9 mouse cellular contexts compared by ENCODE assay signal in the genomic region with DNA sequence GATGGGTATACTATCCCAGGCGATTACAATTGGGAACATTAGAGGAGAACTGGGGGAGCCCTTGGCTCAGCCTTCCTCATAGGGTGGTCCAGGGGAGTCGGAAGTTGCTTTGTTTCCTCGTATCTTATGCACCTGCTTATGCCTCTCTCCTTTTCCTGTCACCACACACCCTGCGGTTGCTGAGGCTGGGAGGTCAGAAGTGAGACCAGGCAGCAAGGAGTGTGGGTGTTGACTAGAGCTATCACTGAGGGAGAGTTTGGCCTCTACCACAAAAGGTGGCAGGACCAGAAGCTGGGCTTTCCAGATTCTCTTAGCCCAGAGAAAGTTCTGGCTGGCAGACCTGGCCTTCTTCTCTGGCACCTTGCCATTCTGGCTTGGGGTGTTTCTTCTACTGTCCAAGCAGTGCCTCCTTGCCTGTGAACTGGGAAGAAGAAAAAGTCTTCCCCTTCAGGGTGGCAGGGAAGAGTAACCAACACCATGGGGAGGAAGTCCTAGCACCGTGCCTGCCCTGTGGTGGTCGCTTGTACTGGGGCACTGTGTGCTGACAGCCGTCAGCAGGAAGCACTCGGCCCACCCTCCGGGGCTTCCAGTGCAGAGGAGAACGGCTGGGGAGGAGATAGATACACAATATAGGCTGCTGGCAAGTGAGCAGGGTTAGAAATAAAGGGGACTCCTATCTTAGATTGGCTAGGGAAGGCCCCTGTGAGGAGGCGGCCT. TPM values are rescaled to one million over a fixed set of nuclear protein-coding genes. Genes with fewer than 3 reads are reported as not detected.
DNase-seq lines count a peak whose midpoint lies in the region; ATAC-seq and TF ChIP-seq lines count a peak whose summit lies in the region.
"Had no signal": no experiment of that assay in that cellular context is flagged by ENCODE, and none has a peak within 500 bp of the region (broad histone marks: within the 10 kb centered on the region; RNA-seq: fewer than 3 reads in every experiment).

No protein-coding gene starts in this region.

- H3K9ac ChIP-seq in kidney, embryonic 14.5 days (ENCODE audit: low read depth, low read length) = no peak overlapping the region
- no peak overlapping the region for H3K9ac ChIP-seq in ES-Bruce4 (ENCODE audit: low read depth, poor library complexity, severe bottlenecking)

- no peak for TF ChIP-seq EP300 in ES-Bruce4 (IDR thresholded peaks at IDR 0.05; ENCODE audit: insufficient read depth, low read depth, low read length)

- TF ChIP-seq CTCF in kidney, adult 2 months (conservative IDR thresholded peaks at IDR 0.05; ENCODE audit: insufficient read depth, insufficient read length, low read depth, low read length) = no peak
- no peak for TF ChIP-seq CTCF in ES-Bruce4 (IDR thresholded peaks at IDR 0.05; ENCODE audit: low read depth, low read length)

- peak; percentile 75 for DNase-seq in kidney, adult 2 months
- peak; percentile 43 for DNase-seq in T-cell, adult 2 months (ENCODE audit: low spot score)
- DNase-seq in gastrocnemius, postnatal 14 days = peak; percentile 52
- DNase-seq in embryo, embryonic 9.5 days (ENCODE audit: extremely low spot score) = no peak
- no peak for DNase-seq in midbrain, embryonic 10.5 days (ENCODE audit: low spot score)
- DNase-seq: right cerebral cortex, adult 18-20 months had no signal

- no peak overlapping the region for H3K4me3 ChIP-seq in kidney, adult 2 months (ENCODE audit: insufficient read depth, low read depth, low read length)
- H3K4me3 ChIP-seq in kidney, embryonic 14.5 days (ENCODE audit: low read length) = no peak overlapping the region
- no peak overlapping the region for H3K4me3 ChIP-seq in ES-Bruce4 (ENCODE audit: low read depth, low read length)
- H3K4me3 ChIP-seq in midbrain, embryonic 10.5 days = no peak overlapping the region

- intact Hi-C loops in gastrocnemius, postnatal 14 days (cut with DNase I; ENCODE audit: low total_unique reads) = no loop called here

- H3K27ac ChIP-seq in kidney, adult 2 months (ENCODE audit: insufficient read depth, low read depth, low read length) = no peak overlapping the region
- H3K27ac ChIP-seq in kidney, embryonic 14.5 days (ENCODE audit: low read depth, low read length) = no peak overlapping the region
- peak overlapping the region; percentile 90; the same call in 1 of the 2 replicates for H3K27ac ChIP-seq in ES-Bruce4 (ENCODE audit: insufficient read depth, low read length)
- H3K27ac ChIP-seq in midbrain, embryonic 10.5 days (replicated peaks) = no peak overlapping the region

- H3K9me3 ChIP-seq in kidney, embryonic 14.5 days (ENCODE audit: control insufficient read depth, low read length) = no peaks in the 10 kb centered on the region
- no peaks in the 10 kb centered on the region for H3K9me3 ChIP-seq in ES-Bruce4 (replicated peaks; ENCODE audit: control insufficient read depth, insufficient read depth, low read length, poor library complexity, severe bottlenecking)
- no peaks in the 10 kb centered on the region for H3K9me3 ChIP-seq in midbrain, embryonic 10.5 days (replicated peaks)

- H3K36me3 ChIP-seq in kidney, adult 2 months (ENCODE audit: control insufficient read depth, insufficient read depth, low read length) = no peaks in the 10 kb centered on the region
- peaks cover 35% of the 10 kb centered on the region for H3K36me3 ChIP-seq in kidney, embryonic 14.5 days (ENCODE audit: control insufficient read depth, insufficient read depth, low read length)
- 0 out of 2 replicates have a peak, but pooled peaks cover under 1% of the 10 kb centered on the region for H3K36me3 ChIP-seq in ES-Bruce4 (ENCODE audit: control insufficient read depth, insufficient read depth, low read length, poor library complexity, severe bottlenecking)
- H3K36me3 ChIP-seq in midbrain, embryonic 10.5 days = peaks cover 91% of the 10 kb centered on the region

- ATAC-seq in kidney, embryonic 14.5 days (ENCODE audit: low FRiP score, low TSS enrichment) = no peak
- no peak for ATAC-seq in erythroid progenitor cell, adult 5-6 weeks (replicated peaks; ENCODE audit: low FRiP score, poor library complexity, severe bottlenecking)

- no peak overlapping the region for H3K4me2 ChIP-seq in kidney, embryonic 14.5 days (replicated peaks; ENCODE audit: low read depth, low read length)

- peaks cover 40% of the 10 kb centered on the region for H3K4me1 ChIP-seq in kidney, adult 2 months (ENCODE audit: control insufficient read depth, insufficient read depth, low read length)
- peaks cover 9% of the 10 kb centered on the region for H3K4me1 ChIP-seq in kidney, embryonic 14.5 days (ENCODE audit: control insufficient read depth, insufficient read depth, low read length)
- H3K4me1 ChIP-seq in ES-Bruce4 (ENCODE audit: control insufficient read depth, insufficient read depth, low read length) = peaks cover 6% of the 10 kb centered on the region
- no peaks in the 10 kb centered on the region for H3K4me1 ChIP-seq in midbrain, embryonic 10.5 days

- H3K27me3 ChIP-seq in kidney, adult 2 months (replicated peaks; ENCODE audit: control insufficient read depth, insufficient read depth, low read length) = no peaks in the 10 kb centered on the region
- H3K27me3 ChIP-seq in kidney, embryonic 14.5 days (ENCODE audit: control insufficient read depth, insufficient read depth, low read length) = no peaks in the 10 kb centered on the region
- H3K27me3 ChIP-seq in ES-Bruce4 (ENCODE audit: control insufficient read depth, insufficient read depth, low read length, poor library complexity, severe bottlenecking) = no peaks in the 10 kb centered on the region
- H3K27me3 ChIP-seq in midbrain, embryonic 10.5 days (ENCODE audit: low read depth, poor library complexity, severe bottlenecking) = no peaks in the 10 kb centered on the region

- 74% methylated on average over 11 of the region's 11 CpGs for WGBS in kidney, adult 2 months
- WGBS in kidney, embryonic 14.5 days = 78% methylated on average over 11 of the region's 11 CpGs
- WGBS in midbrain, embryonic 10.5 days = 78% methylated on average over 11 of the region's 11 CpGs

- TF ChIP-seq POLR2A in kidney, adult 2 months (IDR thresholded peaks at IDR 0.05; ENCODE audit: low read depth, low read length) = no peak
- no peak for TF ChIP-seq POLR2A in ES-Bruce4 (IDR thresholded peaks at IDR 0.05; ENCODE audit: insufficient read depth, low read length)

RNA-seq across cellular contexts. Expression of gene Pptc7, which starts 33.3 kb away (rescaled TPM):
- polyA plus RNA-seq in kidney, adult 2 months (2012; rRNA removed) = 28.8 and 31.7 TPM in 2 replicates
- 7.9 and 10.9 TPM in 2 replicates for polyA plus RNA-seq in kidney, embryonic 14.5 days (2014; fragmentation: Nextera tagmentation; extraction: Ambion mirVana)
- 18.7 and 20.7 TPM in 2 replicates for polyA plus RNA-seq in ES-Bruce4 (2011; ENCODE audit: insufficient read depth, insufficient read length, low read depth, missing spikeins)
- 10 to 100 TPM; 39.6 to 74.8 TPM for total RNA-seq in gastrocnemius, postnatal 14 days (2021)
- 0.72 and 2.5 TPM in 2 replicates for total RNA-seq in erythroid progenitor cell, adult 5-6 weeks (2015; ENCODE audit: low replicate concordance)
- total RNA-seq in erythroid progenitor cell, adult 5-6 weeks (2017; ENCODE audit: low replicate concordance) = 5.8 and 6.2 TPM in 2 replicates
- 7.3 and 7.7 TPM in 2 replicates for polyA plus RNA-seq in midbrain, embryonic 10.5 days (2016; fragmentation: Nextera tagmentation; extraction: Ambion mirVana)

RNA-seq across cellular contexts. Expression of gene Rad9b, which starts 36.5 kb away (rescaled TPM):
- polyA plus RNA-seq in kidney, adult 2 months (2012; rRNA removed) = 4.2 and 4.5 TPM in 2 replicates
- polyA plus RNA-seq in kidney, embryonic 14.5 days (2014; fragmentation: Nextera tagmentation; extraction: Ambion mirVana) = 11.4 and 12.2 TPM in 2 replicates
- polyA plus RNA-seq in ES-Bruce4 (2011; ENCODE audit: insufficient read depth, insufficient read length, low read depth, missing spikeins) = 17.7 and 19.7 TPM in 2 replicates
- under 1 TPM; 0.47 to 0.73 TPM for total RNA-seq in gastrocnemius, postnatal 14 days (2021)
- total RNA-seq in erythroid progenitor cell, adult 5-6 weeks (2015; ENCODE audit: low replicate concordance) = 0.36 TPM in 1 of 2 replicates, not detected in the other
- 0.15 and 4.1 TPM in 2 replicates for total RNA-seq in erythroid progenitor cell, adult 5-6 weeks (2017; ENCODE audit: low replicate concordance)
- polyA plus RNA-seq in midbrain, embryonic 10.5 days (2016; fragmentation: Nextera tagmentation; extraction: Ambion mirVana) = 9.5 and 11.5 TPM in 2 replicates

RNA-seq across cellular contexts. Expression of gene Vps29, which starts 36.7 kb away (rescaled TPM):
- 111 and 133 TPM in 2 replicates for polyA plus RNA-seq in kidney, adult 2 months (2012; rRNA removed)
- 224 and 236 TPM in 2 replicates for polyA plus RNA-seq in kidney, embryonic 14.5 days (2014; fragmentation: Nextera tagmentation; extraction: Ambion mirVana)
- 99.0 and 105 TPM in 2 replicates for polyA plus RNA-seq in ES-Bruce4 (2011; ENCODE audit: insufficient read depth, insufficient read length, low read depth, missing spikeins)
- 10 to 100 TPM; 48.9 to 50.1 TPM for total RNA-seq in gastrocnemius, postnatal 14 days (2021)
- total RNA-seq in erythroid progenitor cell, adult 5-6 weeks (2015; ENCODE audit: low replicate concordance) = 40.2 and 62.7 TPM in 2 replicates
- 15.1 and 32.0 TPM in 2 replicates for total RNA-seq in erythroid progenitor cell, adult 5-6 weeks (2017; ENCODE audit: low replicate concordance)
- polyA plus RNA-seq in midbrain, embryonic 10.5 days (2016; fragmentation: Nextera tagmentation; extraction: Ambion mirVana) = 218 and 220 TPM in 2 replicates

RNA-seq across cellular contexts. Expression of gene Tctn1, which starts 53.2 kb away (rescaled TPM):
- 18.2 and 23.2 TPM in 2 replicates for polyA plus RNA-seq in kidney, adult 2 months (2012; rRNA removed)
- 6.5 and 9.8 TPM in 2 replicates for polyA plus RNA-seq in kidney, embryonic 14.5 days (2014; fragmentation: Nextera tagmentation; extraction: Ambion mirVana)
- polyA plus RNA-seq in ES-Bruce4 (2011; ENCODE audit: insufficient read depth, insufficient read length, low read depth, missing spikeins) = 18.3 and 21.7 TPM in 2 replicates
- total RNA-seq in gastrocnemius, postnatal 14 days (2021) = 1 to 10 TPM; 2.4 to 3.0 TPM
- total RNA-seq in erythroid progenitor cell, adult 5-6 weeks (2015; ENCODE audit: low replicate concordance) = 16.2 and 19.7 TPM in 2 replicates
- total RNA-seq in erythroid progenitor cell, adult 5-6 weeks (2017; ENCODE audit: low replicate concordance) = 8.7 and 39.3 TPM in 2 replicates
- polyA plus RNA-seq in midbrain, embryonic 10.5 days (2016; fragmentation: Nextera tagmentation; extraction: Ambion mirVana) = 5.9 and 6.4 TPM in 2 replicates

RNA-seq across cellular contexts. Expression of gene Gpn3, which starts 54.2 kb away (rescaled TPM):
- polyA plus RNA-seq in kidney, adult 2 months (2012; rRNA removed) = 28.2 and 28.8 TPM in 2 replicates
- 77.6 and 82.6 TPM in 2 replicates for polyA plus RNA-seq in kidney, embryonic 14.5 days (2014; fragmentation: Nextera tagmentation; extraction: Ambion mirVana)
- 69.3 and 71.9 TPM in 2 replicates for polyA plus RNA-seq in ES-Bruce4 (2011; ENCODE audit: insufficient read depth, insufficient read length, low read depth, missing spikeins)
- 10 to 100 TPM; 20.0 to 26.6 TPM for total RNA-seq in gastrocnemius, postnatal 14 days (2021)
- 30.2 and 39.6 TPM in 2 replicates for total RNA-seq in erythroid progenitor cell, adult 5-6 weeks (2015; ENCODE audit: low replicate concordance)
- 15.2 and 16.8 TPM in 2 replicates for total RNA-seq in erythroid progenitor cell, adult 5-6 weeks (2017; ENCODE audit: low replicate concordance)
- 76.9 and 82.9 TPM in 2 replicates for polyA plus RNA-seq in midbrain, embryonic 10.5 days (2016; fragmentation: Nextera tagmentation; extraction: Ambion mirVana)

Comparison
In these comparisons a context has a peak if more than half of its experiments do, and no peak if none do; other contexts are left out.
1. DNase-seq: peak in kidney, adult 2 months (single experiment), T-cell, adult 2 months (single experiment) and gastrocnemius, postnatal 14 days (single experiment); none in embryo, embryonic 9.5 days (single experiment) and midbrain, embryonic 10.5 days (single experiment).